In genomic region chr13:85506875-85507274, GRCm38 (mm10) we compare ENCODE assay signal across 8 mouse cellular contexts.
DNase-seq lines count a peak whose midpoint lies in the region; ATAC-seq and TF ChIP-seq lines count a peak whose summit lies in the region.
"Had no signal": no experiment of that assay in that cellular context is flagged by ENCODE, and none has a peak within 500 bp of the region (broad histone marks: within the 10 kb centered on the region; RNA-seq: fewer than 3 reads in every experiment).

No protein-coding gene starts in this region.

- no peak overlapping the region for H3ac ChIP-seq in myocyte (ENCODE audit: control insufficient read depth, insufficient read length)

- TF ChIP-seq POLR2A in bone marrow macrophage, adult 2 months (IDR thresholded peaks at IDR 0.05; ENCODE audit: borderline replicate concordance, low read depth, low read length), result no peak
- no peak for TF ChIP-seq POLR2A in myocyte (IDR thresholded peaks at IDR 0.05; ENCODE audit: insufficient read length, low read depth)

- no peak overlapping the region for H3K4me3 ChIP-seq in lung, embryonic 14.5 days (ENCODE audit: low read depth, low read length)
- H3K4me3 ChIP-seq in bone marrow macrophage, adult 2 months (ENCODE audit: insufficient read depth, low read length), result no peak overlapping the region
- H3K4me3 ChIP-seq in myocyte, result no peak overlapping the region
- H3K4me3 ChIP-seq in left cerebral cortex, adult 2 months, result no peak overlapping the region

- no peak overlapping the region for H3K4me2 ChIP-seq in lung, embryonic 14.5 days
- H3K4me2 ChIP-seq in myocyte (ENCODE audit: low read depth), result peak overlapping the region; percentile 21

- TF ChIP-seq CTCF in lung, embryonic 14.5 days (IDR thresholded peaks at IDR 0.05; ENCODE audit: low read depth), result no peak
- no peak for TF ChIP-seq CTCF in bone marrow macrophage, adult 2 months (IDR thresholded peaks at IDR 0.05; ENCODE audit: low read depth, low read length)
- no peak for TF ChIP-seq CTCF in left cerebral cortex, adult 2 months (IDR thresholded peaks at IDR 0.05)

- 0 out of 2 replicates have a peak, but pooled peaks cover 3% of the 10 kb centered on the region for H3K4me1 ChIP-seq in lung, embryonic 14.5 days (ENCODE audit: insufficient read depth)
- peaks cover 32% of the 10 kb centered on the region for H3K4me1 ChIP-seq in bone marrow macrophage, adult 2 months (ENCODE audit: control insufficient read depth, insufficient read depth, low read length)

- intact Hi-C loops in left cerebral cortex, adult 2 months (cut with DNase I), result no loop called here

- H3K79me2 ChIP-seq in myocyte (ENCODE audit: control insufficient read depth, insufficient read depth), result no peaks in the 10 kb centered on the region

- no peak overlapping the region for H3K27ac ChIP-seq in lung, embryonic 14.5 days (ENCODE audit: low read depth)
- peak overlapping the region; percentile 80 for H3K27ac ChIP-seq in bone marrow macrophage, adult 2 months (ENCODE audit: insufficient read depth, low read depth, low read length)
- H3K27ac ChIP-seq in left cerebral cortex, adult 2 months, result no peak overlapping the region

- H3K27me3 ChIP-seq in lung, embryonic 14.5 days (ENCODE audit: insufficient read depth, low read length), result no peaks in the 10 kb centered on the region
- no peaks in the 10 kb centered on the region for H3K27me3 ChIP-seq in myocyte (ENCODE audit: control insufficient read depth, insufficient read depth, insufficient read length)

- DNase-seq in lung, embryonic 14.5 days, result peak; percentile 8
- no peak for DNase-seq in lung, adult 18-20 months
- DNase-seq in thymus, postnatal 36 days, result peak; percentile 58 to 80
- DNase-seq in left cerebral cortex, adult 2 months (ENCODE audit: extremely low spot score in 1 of 2, low spot score in 2 of 2), result no peak
- no peak for DNase-seq in adrenal gland, postnatal 14 days
- DNase-seq: kidney, adult 11 months had no signal

- no peaks in the 10 kb centered on the region for H3K9me3 ChIP-seq in lung, embryonic 14.5 days (ENCODE audit: low read depth, low read length)

- no peak for ATAC-seq in lung, embryonic 14.5 days (ENCODE audit: insufficient read depth)

- no peaks in the 10 kb centered on the region for H3K36me3 ChIP-seq in lung, embryonic 14.5 days (ENCODE audit: insufficient read depth)
- no peaks in the 10 kb centered on the region for H3K36me3 ChIP-seq in myocyte (ENCODE audit: control insufficient read depth, insufficient read depth)

- no peak overlapping the region for H3K9ac ChIP-seq in lung, embryonic 14.5 days

- WGBS in lung, embryonic 14.5 days, result 57% methylated on average over 1 of the region's 1 CpGs

TF ChIP-seq in myocyte, 11 proteins besides CTCF, POLR2A, EP300 and RAD21:
- TF ChIP-seq CEBPB (IDR thresholded peaks at IDR 0.05; ENCODE audit: insufficient read depth, poor library complexity, severe bottlenecking) (no peak), TCF12 (IDR thresholded peaks at IDR 0.05; ENCODE audit: insufficient read depth, poor library complexity, severe bottlenecking) (peak; percentile 20), POLR2AphosphoS2 (IDR thresholded peaks at IDR 0.05; ENCODE audit: insufficient read length, low read depth) (no peak), MYOG (IDR thresholded peaks at IDR 0.05; ENCODE audit: control insufficient read depth in 1 of 3, insufficient read depth in 1 of 3, insufficient read length in 2 of 3, low read depth in 2 of 3) (peak in 2 of 3 experiments; percentile 40 to 53), MYOD1 (IDR thresholded peaks at IDR 0.05; ENCODE audit: control insufficient read depth in 1 of 3, insufficient read length in 2 of 3, low read depth in 2 of 3) (peak in 2 of 3 experiments; percentile 84 to 91)

Comparison
In these comparisons a context has a peak if more than half of its experiments do, and no peak if none do; other contexts are left out.
1. DNase-seq: peak in lung, embryonic 14.5 days (single experiment) and thymus, postnatal 36 days (2 of 2); none in lung, adult 18-20 months (0 of 2), left cerebral cortex, adult 2 months (0 of 2) and adrenal gland, postnatal 14 days (single experiment).